Mouse (Mus musculus) heart, embryonic 13.5 days (tissue): ENCODE results near the gene Camk1g. TPM values are rescaled to one million over a fixed set of nuclear protein-coding genes. Genes with fewer than 3 reads are reported as not detected.

Source experiments
- ATAC-seq: fragments of 200-750 bp; cut with Nextera tagmentation; 2 replicates; pipeline ENCODE4 v1.8.0; 2017; ENCODE audit warnings: moderate TSS enrichment; ENCODE audit not compliant: insufficient number of reproducible peaks, low FRiP score, low TSS enrichment; ENCODE audit errors: extremely low read depth
- H3K27ac ChIP-seq: fragments of 300-500 bp; sonication (generic); replicated peaks from 2 replicates; pipeline ENCODE4 v1.5.1; 2015; ENCODE audit warnings: moderate library complexity, mild to moderate bottlenecking, inconsistent platforms
- H3K27me3 ChIP-seq: fragments of 300-500 bp; sonication (generic); replicated peaks from 2 replicates; pipeline ENCODE4 v1.6.1; 2015; ENCODE audit warnings: mild to moderate bottlenecking, inconsistent platforms
- H3K36me3 ChIP-seq: fragments of 300-500 bp; sonication (generic); 2 replicates; pipeline ENCODE4 v1.6.1; 2015; ENCODE audit warnings: mild to moderate bottlenecking, inconsistent platforms
- H3K4me1 ChIP-seq: fragments of 300-500 bp; sonication (generic); 2 replicates; pipeline ENCODE4 v1.6.1; 2015; ENCODE audit warnings: inconsistent platforms
- H3K4me2 ChIP-seq: fragments of 300-500 bp; sonication (generic); 2 replicates; pipeline ENCODE4 v1.6.1; 2015; ENCODE audit warnings: inconsistent platforms, mild to moderate bottlenecking, moderate library complexity
- H3K4me3 ChIP-seq: fragments of 300-500 bp; sonication (generic); 2 replicates; pipeline ENCODE4 v1.5.1; 2015; ENCODE audit warnings: moderate library complexity, mild to moderate bottlenecking, inconsistent platforms
- H3K9ac ChIP-seq: fragments of 300-500 bp; sonication (generic); 2 replicates; pipeline ENCODE4 v1.6.1; 2015; ENCODE audit warnings: inconsistent platforms, mild to moderate bottlenecking, moderate library complexity
- H3K9me3 ChIP-seq: fragments of 300-500 bp; sonication (generic); 2 replicates; pipeline ENCODE4 v1.6.1; 2016; ENCODE audit warnings: inconsistent platforms
- WGBS: fragments of 180-500 bp; shearing (Covaris S2); methylation state at CpG from one replicate; pipeline ENCODE4 v1.1.7; 2015; ENCODE audit warnings: mixed read lengths; 5-methylcytosine and 5-hydroxymethylcytosine counted together
- polyA plus RNA-seq: library from polyadenylated mRNA; unstranded; fragments of >200 nt; fragmentation: Nextera tagmentation; extraction: Ambion mirVana; gene quantifications from 2 replicates; pipeline ENCODE4 v1.2.1, GENCODE M21; 2015

Gene Camk1g
- polyA plus RNA-seq, 1 experiment from 2014 or later: 7.5 TPM

GRCm38 (mm10) chr1:193299995-193300394, 70.1 kb downstream of the Camk1g start:
- Histone ChIP-seq H3K9ac (no peak overlapping the region), H3K27ac (no peak overlapping the region), H3K27me3 (no peaks in the 10 kb centered on the region), H3K4me3 (no peak overlapping the region), H3K9me3 (no peaks in the 10 kb centered on the region), H3K4me1 (peaks cover 6% of the 10 kb centered on the region), H3K4me2 (no peak overlapping the region), H3K36me3 (no peaks in the 10 kb centered on the region)
- no peak for ATAC-seq
- WGBS: 48% methylated on average over 1 of the region's 1 CpGs

- H3K27me3 ChIP-seq: no peaks in the 10 kb centered on the region
- WGBS: 71% methylated on average over 3 of the region's 3 CpGs
- no peak overlapping the region for H3K9ac ChIP-seq
- no peak overlapping the region for H3K27ac ChIP-seq
- no peak overlapping the region for H3K4me2 ChIP-seq
- no peaks in the 10 kb centered on the region for H3K36me3 ChIP-seq
- H3K4me1 ChIP-seq: peaks cover 6% of the 10 kb centered on the region
- H3K9me3 ChIP-seq: no peaks in the 10 kb centered on the region
- H3K4me3 ChIP-seq: no peak overlapping the region
- ATAC-seq: no peak
These were observed 71.8 kb downstream of the Camk1g start for GRCm38 (mm10) chr1:193298141-193298765.

Other genes with a start within 250 kb of the Camk1g start
- 4.9 and 5.7 TPM in 2 replicates for gene Diexf, start 240.0 kb downstream of the Camk1g start, polyA plus RNA-seq
- 5.9 and 6.2 TPM in 2 replicates for gene Irf6, start 217.2 kb downstream of the Camk1g start, polyA plus RNA-seq
- 11.1 and 12.8 TPM in 2 replicates for gene A130010J15Rik, start 202.3 kb downstream of the Camk1g start, polyA plus RNA-seq
- gene Traf3ip3, start 168.6 kb downstream of the Camk1g start, polyA plus RNA-seq: 1.3 and 1.4 TPM in 2 replicates
- 2.3 and 2.5 TPM in 2 replicates for gene Lamb3, start 162.6 kb downstream of the Camk1g start, polyA plus RNA-seq
- 1.3 and 1.9 TPM in 2 replicates for gene Hsd11b1, start 106.2 kb downstream of the Camk1g start, polyA plus RNA-seq
- gene G0s2, start 97.1 kb downstream of the Camk1g start, polyA plus RNA-seq: 50.8 and 60.1 TPM in 2 replicates